Mouse (Mus musculus): ENCODE results near the gene Fnbp1. TPM values are rescaled to one million over a fixed set of nuclear protein-coding genes. Genes with fewer than 3 reads are reported as not detected.

Fnbp1 gene
- total RNA-seq, 2 experiments from 2014 or later, result 104 to 118 TPM

DNA sequence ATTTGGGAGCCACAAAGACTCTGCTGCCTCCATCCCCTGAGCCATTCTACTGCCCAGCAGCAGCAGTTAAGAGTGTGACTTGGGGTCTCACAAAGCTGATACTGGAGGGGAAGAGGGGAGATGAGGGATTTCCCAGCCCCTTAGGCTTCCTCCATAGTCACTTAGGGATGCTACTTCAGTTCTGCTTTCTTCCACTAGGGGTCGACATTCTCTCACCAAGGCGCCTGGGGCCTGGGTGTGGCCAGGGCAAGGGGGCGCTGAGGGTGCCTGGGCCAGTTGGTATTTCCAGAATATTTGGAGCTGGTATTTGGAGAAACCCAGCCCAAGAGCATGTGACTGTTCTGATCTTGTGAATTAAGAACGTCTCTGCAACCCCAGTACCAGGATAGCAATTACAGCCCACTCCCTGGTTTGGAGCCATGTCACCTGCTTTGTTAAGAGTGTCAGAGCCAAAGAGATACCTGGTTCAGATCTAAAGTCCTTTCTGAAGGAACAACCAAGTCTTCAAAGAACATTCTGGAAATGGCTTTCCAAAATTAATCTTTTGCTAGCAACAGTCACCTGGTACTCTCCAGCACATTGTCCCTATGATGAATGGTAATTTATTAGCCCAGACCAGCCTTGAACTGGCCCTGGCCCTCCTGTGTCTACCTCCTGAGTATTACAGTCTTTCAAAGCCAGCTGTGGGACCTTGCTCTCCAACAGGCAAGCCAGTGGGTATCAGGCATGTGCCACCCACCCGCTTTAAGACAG is 117.0 kb downstream of the Fnbp1 start:
- DNase-seq, result peak; percentile 36 to 48

DNA sequence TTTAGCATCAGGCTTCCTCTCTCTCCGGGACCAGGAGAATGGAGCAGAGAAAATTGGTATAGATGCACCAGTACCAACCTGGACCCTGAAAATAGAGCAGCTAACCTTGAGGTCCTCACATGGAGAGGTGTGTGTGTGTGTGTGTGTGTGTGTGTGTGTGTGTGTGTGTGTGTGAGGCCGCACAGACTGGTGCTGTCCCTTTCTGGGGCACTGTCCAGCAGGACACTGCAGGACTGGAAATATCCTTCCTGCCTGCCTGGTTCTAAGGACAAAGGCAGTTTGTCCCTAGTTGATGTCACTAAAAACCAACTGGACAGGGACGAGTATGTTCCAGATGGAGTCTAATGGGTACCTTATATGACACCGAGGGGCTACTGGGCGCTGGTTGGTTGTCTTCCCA is 117.9 kb downstream of the Fnbp1 start:
- DNase-seq, result no peak

GRCm38 (mm10) chr2:31020202-31020601 is 121.6 kb downstream of the Fnbp1 start:
- no peak for DNase-seq

GRCm38 (mm10) chr2:31019011-31019410 is 122.8 kb downstream of the Fnbp1 start:
- no peak for DNase-seq

GRCm38 (mm10) chr2:31018519-31018918 is 123.3 kb downstream of the Fnbp1 start:
- DNase-seq, result no peak

GRCm38 (mm10) chr2:31017625-31018317 is 124.0 kb downstream of the Fnbp1 start:
- no peak for DNase-seq

GRCm38 (mm10) chr2:31013371-31014120 is 128.3 kb downstream of the Fnbp1 start:
- no peak for DNase-seq

- DNase-seq, result no peak
Measured at GRCm38 (mm10) chr2:31007208-31007607, 134.6 kb downstream of the Fnbp1 start.

GRCm38 (mm10) chr2:31006434-31006833 is 135.4 kb downstream of the Fnbp1 start:
- no peak for DNase-seq

DNA sequence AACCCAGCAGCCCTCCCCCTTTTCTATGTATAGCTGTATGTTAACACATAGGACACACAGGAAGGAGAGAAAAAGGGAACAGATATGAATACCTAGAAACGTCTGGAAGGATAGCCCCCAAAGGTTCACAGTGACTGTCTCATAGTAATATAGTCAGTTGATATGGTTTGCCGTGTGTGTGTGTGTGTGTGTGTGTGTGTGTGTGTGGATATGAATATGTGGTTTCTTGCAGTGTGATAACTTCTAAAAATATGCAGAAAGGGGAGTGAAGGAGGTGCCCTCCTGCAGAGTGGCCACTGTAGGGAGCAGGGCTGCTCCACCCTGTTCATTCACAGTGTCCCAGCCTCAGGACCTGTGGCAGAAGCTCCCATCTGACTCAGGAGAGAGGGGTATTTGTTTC is 136.4 kb downstream of the Fnbp1 start:
- no peak for DNase-seq

DNA sequence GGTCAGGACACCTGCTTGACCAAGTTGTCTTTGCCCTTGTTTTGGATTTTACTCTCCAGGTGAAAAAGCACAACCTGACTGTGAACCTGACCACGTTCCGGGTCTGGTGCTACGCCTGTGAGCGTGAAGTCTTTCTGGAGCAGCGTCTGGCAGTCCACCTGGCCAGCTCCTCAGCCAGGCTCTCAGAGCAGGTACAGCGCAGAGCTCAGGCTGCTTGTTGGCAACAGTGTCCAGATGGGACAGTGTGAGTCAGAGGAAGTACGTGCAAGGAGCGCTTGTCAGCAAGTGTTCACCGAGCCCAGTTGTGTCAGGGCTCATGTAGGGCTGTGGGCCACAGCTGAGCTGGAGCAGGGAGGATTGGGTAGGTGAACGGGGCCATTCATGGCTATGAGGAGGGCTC is 139.0 kb downstream of the Fnbp1 start:
- no peak for DNase-seq

DNA sequence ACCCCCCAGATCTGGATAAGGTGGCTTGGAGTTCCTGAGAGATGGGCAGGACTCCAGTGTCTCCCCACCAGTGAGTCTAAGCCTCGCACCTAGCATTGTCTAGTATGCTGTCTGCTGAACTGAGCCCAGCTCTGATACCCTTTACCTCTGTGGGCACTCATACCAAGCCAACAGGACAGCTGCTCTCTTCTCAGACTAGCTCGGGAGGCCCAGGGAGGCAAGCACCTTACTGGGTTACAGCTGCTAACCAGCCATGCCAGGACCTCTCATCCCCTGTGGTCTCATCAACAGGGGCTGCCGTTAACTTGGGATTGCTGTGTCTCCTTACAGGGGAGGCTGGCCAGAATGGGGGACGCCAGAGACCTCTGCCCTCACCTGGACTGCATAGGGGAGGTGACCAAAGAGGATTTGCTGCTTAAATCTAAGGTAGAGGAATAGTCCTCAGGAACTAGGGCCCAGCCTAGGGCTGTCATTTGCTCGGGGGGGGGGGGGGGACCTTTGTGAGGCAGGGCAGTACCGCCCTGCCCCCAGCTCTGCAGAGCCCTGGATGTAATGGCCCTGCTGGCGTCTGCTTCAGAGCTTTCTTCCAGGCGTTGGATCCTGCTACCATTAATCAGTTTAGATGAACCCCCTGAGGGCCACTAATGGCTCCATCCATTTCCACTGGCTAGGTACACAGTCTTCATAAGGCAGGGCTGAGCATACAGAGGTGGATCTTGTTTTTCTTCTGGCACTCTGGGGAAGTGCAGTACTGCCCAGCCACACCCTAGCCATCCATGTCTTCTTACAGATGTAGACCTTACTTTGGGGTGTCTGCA is 143.2 kb downstream of the Fnbp1 start:
- DNase-seq, result no peak

DNA sequence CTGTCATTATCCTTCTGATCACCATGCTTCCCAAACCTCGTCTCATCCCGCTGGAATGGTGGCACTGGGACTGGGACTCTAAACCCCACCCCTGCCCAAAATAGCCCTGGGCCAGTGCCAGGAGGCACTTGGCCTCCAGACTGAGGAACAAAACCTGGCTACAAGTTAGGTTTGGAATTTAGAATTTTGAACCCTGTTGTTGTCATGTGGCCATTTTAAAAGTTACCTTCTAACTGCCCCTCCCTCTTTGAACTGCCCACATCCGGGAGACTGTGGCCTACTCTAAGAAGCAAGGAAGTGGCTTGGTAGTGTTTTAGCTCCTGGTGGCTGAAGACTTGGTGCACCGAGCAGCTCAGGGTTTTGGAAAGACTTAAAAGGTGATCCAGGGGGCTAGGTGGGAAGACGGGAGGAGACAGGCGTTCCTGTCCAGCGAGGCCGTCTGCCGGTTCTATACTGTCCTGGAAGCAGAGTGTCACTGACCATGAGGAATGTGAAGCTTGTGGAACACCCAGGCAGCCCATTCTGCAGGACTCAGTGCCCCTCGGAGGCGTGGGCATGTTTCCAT is 146.3 kb downstream of the Fnbp1 start:
- no peak for DNase-seq

DNA sequence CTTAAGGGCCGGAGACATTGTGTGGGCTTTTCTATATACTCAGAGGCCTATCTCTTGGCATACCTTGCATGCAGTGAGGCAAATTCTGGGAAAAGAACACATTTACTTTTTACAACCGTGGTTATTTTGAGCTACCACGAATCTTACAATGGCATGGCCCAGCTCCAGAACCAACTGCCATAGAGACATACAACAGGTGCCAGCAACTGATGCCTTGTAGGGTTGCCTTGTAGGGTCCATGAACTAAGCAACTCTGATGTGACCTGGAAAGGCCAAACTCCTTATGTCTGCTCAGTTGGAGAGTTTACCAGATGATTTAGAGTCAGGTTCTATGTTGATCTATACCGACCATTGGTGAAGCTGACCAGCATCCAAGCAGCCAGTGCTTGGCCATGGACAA is 147.0 kb downstream of the Fnbp1 start:
- no peak for DNase-seq

GRCm38 (mm10) chr2:30990221-30990620 is 151.6 kb downstream of the Fnbp1 start:
- no peak for DNase-seq

DNA sequence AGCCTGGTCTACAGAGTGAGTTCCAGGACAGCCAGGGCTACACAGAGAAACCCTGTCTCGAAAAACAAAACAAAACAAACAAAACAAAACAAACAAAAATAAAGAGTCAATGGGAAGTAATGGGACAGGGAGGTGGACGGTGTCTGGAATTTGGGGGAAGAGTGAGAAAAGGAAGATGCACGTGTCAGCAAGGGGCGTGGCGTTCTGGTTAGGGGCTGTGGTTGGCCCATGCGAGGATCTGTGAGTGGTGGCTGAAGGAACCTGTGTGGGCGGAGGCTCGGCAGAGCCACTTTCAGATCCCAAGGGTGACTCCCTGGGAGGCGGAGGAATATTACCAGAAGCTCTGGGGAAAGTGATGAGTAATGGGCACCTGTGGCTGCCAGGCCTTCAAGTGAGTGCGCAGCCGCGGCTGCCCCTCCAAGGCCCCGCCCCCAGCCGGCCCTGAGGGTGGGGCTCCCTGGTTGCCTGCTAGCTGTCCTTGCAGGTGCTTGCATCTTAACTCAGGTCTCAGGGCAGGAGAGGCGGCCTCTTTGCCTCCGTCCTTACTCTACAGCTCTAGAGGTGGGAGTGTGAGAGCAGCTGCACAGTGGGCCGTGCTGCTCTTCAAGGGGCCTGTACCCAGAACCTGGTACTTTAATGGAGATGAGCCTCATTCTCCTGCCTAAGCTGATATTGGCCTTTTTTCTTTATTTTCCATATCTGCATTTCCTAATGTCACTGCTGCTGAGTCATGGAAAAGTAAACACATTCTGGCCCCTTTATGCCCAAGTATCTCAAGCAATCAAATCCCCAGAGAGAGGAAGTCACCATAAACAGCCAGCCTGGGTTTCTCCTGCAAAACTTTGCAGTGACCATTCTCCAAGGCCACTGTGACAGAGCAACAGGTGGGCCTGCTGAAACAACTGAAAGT is 156.4 kb downstream of the Fnbp1 start:
- DNase-seq, result no peak

DNA sequence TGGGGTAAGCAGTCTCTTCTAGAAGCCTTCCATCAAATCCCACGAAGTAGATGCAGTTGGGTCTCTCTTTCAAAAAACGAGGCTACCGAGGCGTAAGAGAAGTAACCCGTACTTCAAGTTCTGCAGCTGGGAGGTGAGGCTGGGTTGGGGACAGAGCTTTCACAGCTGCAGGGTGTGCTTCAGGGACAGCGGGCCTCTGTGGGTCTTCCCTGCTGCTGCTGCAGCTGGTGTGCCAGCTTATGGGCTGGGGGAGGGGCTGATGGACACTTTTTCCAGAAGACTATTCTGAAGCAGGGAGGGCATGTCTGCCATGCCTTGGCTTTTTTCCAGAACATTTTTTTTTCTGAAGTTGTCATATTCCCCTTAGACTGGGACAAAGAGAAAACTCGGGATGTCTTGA is 158.8 kb downstream of the Fnbp1 start:
- no peak for DNase-seq

DNA sequence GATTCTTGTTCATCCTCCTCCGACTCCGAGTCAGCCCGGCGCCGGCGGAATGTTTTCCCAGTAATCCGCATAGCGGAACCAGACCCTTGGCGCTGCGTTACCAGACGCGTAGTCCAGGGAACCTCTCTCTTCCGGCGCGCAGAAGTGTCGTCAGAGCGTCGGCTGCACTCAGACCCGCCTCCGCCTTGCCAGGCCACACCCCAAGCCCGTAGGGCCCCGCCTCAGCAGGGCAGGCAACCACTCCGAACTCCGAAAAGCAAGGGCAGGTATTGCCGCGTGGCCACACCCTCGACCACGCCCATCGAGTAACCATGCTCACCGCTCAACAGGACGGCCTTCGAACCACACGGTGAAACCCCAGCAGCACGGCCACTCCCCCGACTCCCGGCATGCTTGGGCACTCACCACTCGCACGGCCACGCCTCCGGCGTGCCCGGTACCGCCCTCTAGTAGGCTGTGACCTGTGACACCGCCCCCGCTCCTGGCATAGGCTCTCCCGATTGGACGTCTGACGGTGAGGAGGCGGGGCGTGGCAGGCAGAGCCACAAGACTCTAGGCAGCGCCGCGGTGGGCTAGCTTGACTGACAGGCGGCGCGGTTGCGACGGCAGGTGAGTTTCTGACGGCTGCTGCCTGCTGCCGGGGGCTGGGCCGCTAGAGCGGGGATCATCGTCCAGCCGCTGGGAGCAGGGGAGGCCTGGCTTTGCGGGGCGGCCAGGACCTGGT is 159.9 kb downstream of the Fnbp1 start, which contains the start of the genes BC005624 and Usp20:
BC005624 (minus strand) TSS at position 412 of the 724 bp plus-strand sequence.
Usp20 (plus strand) TSS at position 490 of the 724 bp plus-strand sequence.
- peak; percentile 100 for DNase-seq

All from layer of hippocampus, postnatal 36 days (tissue).